In the genomic region with DNA sequence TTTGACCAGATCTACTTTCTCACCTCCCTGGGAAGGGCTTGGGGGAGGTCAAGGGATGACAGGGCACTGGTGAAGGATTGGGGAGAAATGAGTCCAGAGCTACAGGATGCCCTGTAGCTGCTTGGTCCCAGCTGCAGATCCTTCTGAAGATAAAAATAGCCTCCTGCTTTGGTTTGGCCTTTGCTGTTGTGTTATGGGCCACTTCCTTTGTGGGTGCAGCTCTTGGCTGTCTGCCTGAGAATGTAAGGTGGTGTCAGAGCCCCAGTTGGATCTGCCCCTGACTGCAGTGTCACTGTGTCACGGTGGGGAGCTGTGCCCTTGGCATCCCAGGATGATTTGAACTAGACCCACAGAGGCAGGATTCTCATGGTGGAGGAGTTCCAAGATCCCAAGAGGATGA, we compare ENCODE assay signal across 11 mouse cellular contexts.
DNase-seq lines count a peak whose midpoint lies in the region; ATAC-seq lines count a peak whose summit lies in the region.
"Had no signal": no experiment of that assay in that cellular context is flagged by ENCODE, and none has a peak within 500 bp of the region (broad histone marks: within the 10 kb centered on the region; RNA-seq: fewer than 3 reads in every experiment).

No protein-coding gene starts in this region.

- DNase-seq in heart, adult 11 months: peak; percentile 95
- no peak for DNase-seq in heart, adult 8-10 months (ENCODE audit: low spot score)
- DNase-seq in A20 (ENCODE audit: low read depth, low spot score): peak; percentile 41
- peak; percentile 53 to 76 for DNase-seq in natural killer cell, adult 2 months (ENCODE audit: low spot score in 2 of 2)
- DNase-seq in embryo, embryonic 11 days: no peak
- DNase-seq in right cerebral cortex, postnatal 14 days: no peak
- no peak for DNase-seq in embryo, embryonic 10 days (ENCODE audit: low spot score)
- DNase-seq: cerebellum, postnatal 10 days had no signal

- ATAC-seq in common myeloid progenitor, adult 5-6 weeks (replicated peaks; ENCODE audit: low read depth, poor library complexity, severe bottlenecking): peak; percentile 93
- ATAC-seq: intestine, embryonic 15.5 days; liver, embryonic 12.5 days had no signal

Comparison
In these comparisons a context has a peak if more than half of its experiments do, and no peak if none do; other contexts are left out.
1. DNase-seq: peak in heart, adult 11 months (single experiment), A20 (single experiment) and natural killer cell, adult 2 months (2 of 2); none in heart, adult 8-10 months (single experiment), embryo, embryonic 11 days (single experiment), right cerebral cortex, postnatal 14 days (single experiment) and embryo, embryonic 10 days (single experiment).